Mouse (Mus musculus) liver, embryonic 11.5 days (tissue): ENCODE results near the gene Doc2a. TPM values are rescaled to one million over a fixed set of nuclear protein-coding genes. Genes with fewer than 3 reads are reported as not detected.

Source experiments
- ATAC-seq: fragments of 200-750 bp; cut with Nextera tagmentation; replicated peaks from 2 replicates; pipeline ENCODE4 v1.8.0; 2017; ENCODE audit warnings: moderate number of reproducible peaks, mild to moderate bottlenecking, moderate TSS enrichment, moderate library complexity; ENCODE audit not compliant: low FRiP score
- DNase-seq: peaks from one replicate; pipeline ENCODE4 v3.0.0-alpha.2; 2017; ENCODE audit warnings: low spot score
- H3K27ac ChIP-seq: fragments of 300-500 bp; sonication (generic); 2 replicates; pipeline ENCODE4 v1.5.1; 2014; ENCODE audit warnings: mild to moderate bottlenecking, low read depth, low read length, control low read depth
- H3K27me3 ChIP-seq: fragments of 300-500 bp; sonication (generic); replicated peaks from 2 replicates; pipeline ENCODE4 v1.6.1; 2014; ENCODE audit warnings: low read length, mixed read lengths; ENCODE audit not compliant: control insufficient read depth, insufficient read depth
- H3K36me3 ChIP-seq: fragments of 300-500 bp; sonication (generic); 2 replicates; pipeline ENCODE4 v1.6.1; 2014; ENCODE audit warnings: mild to moderate bottlenecking, low read length, moderate library complexity, mixed read lengths; ENCODE audit not compliant: control insufficient read depth, insufficient read depth
- H3K4me1 ChIP-seq: fragments of 300-500 bp; sonication (generic); replicated peaks from 2 replicates; pipeline ENCODE4 v1.6.1; 2014; ENCODE audit warnings: low read length, mixed read lengths; ENCODE audit not compliant: control insufficient read depth, insufficient read depth
- H3K4me2 ChIP-seq: fragments of 300-500 bp; sonication (generic); 2 replicates; pipeline ENCODE4 v1.6.1; 2014; ENCODE audit warnings: mild to moderate bottlenecking, control low read depth, moderate library complexity
- H3K4me3 ChIP-seq: fragments of 300-500 bp; sonication (generic); 2 replicates; pipeline ENCODE4 v1.5.1; 2014; ENCODE audit warnings: low read depth, low read length, control low read depth
- H3K9ac ChIP-seq: fragments of 300-500 bp; sonication (generic); 2 replicates; pipeline ENCODE4 v1.6.1; 2014; ENCODE audit warnings: low read depth, low read length, control low read depth
- H3K9me3 ChIP-seq: fragments of 300-500 bp; sonication (generic); 2 replicates; pipeline ENCODE4 v1.6.1; 2016; ENCODE audit warnings: low read length, inconsistent platforms, mixed read lengths; ENCODE audit not compliant: control insufficient read depth
- WGBS: fragments of 180-500 bp; shearing (Covaris S2); extraction: QIAGEN DNeasy Blood & Tissue Kit; methylation state at CpG from one replicate; pipeline ENCODE4 v1.1.7; 2014; 5-methylcytosine and 5-hydroxymethylcytosine counted together
- polyA plus RNA-seq: library from polyadenylated mRNA; unstranded; fragments of >200 nt; fragmentation: Nextera tagmentation; extraction: Ambion mirVana; gene quantifications from 2 replicates; pipeline ENCODE4 v1.2.1, GENCODE M21; 2014

Doc2a gene
- polyA plus RNA-seq, 1 experiment from 2014 or later = 0.52 TPM

DNA sequence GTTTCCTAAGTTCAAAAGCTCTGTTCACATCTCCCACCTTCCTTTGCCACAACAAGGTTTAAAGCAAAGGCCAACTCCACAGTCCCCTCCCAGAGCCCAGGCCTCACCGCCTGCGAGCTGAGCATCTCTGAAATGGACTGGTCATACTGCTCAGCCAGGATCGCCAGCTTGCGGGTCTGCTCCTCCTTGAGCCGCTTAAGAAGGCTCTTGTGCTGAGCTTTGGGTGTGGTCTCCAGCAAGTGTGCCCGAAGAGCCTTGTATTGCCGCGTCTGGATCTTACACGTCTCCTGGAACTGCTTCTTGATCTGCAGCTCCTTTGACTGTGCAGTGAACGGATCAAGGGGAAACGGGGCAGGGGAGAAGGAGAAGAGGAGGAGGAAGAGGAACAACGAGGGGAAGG lies 20.8 kb downstream of the Doc2a start:
- H3K27me3 ChIP-seq = no peaks in the 10 kb centered on the region
- H3K27ac ChIP-seq = no peak overlapping the region
- no peaks in the 10 kb centered on the region for H3K9me3 ChIP-seq
- ATAC-seq (no peak), DNase-seq (no peak)
- no peak overlapping the region for H3K4me3 ChIP-seq
- H3K4me1 ChIP-seq = peaks cover 14% of the 10 kb centered on the region
- H3K9ac ChIP-seq = no peak overlapping the region
- 89% methylated on average over 12 of the region's 12 CpGs for WGBS
- no peak overlapping the region for H3K4me2 ChIP-seq
- peaks cover 56% of the 10 kb centered on the region for H3K36me3 ChIP-seq

DNA sequence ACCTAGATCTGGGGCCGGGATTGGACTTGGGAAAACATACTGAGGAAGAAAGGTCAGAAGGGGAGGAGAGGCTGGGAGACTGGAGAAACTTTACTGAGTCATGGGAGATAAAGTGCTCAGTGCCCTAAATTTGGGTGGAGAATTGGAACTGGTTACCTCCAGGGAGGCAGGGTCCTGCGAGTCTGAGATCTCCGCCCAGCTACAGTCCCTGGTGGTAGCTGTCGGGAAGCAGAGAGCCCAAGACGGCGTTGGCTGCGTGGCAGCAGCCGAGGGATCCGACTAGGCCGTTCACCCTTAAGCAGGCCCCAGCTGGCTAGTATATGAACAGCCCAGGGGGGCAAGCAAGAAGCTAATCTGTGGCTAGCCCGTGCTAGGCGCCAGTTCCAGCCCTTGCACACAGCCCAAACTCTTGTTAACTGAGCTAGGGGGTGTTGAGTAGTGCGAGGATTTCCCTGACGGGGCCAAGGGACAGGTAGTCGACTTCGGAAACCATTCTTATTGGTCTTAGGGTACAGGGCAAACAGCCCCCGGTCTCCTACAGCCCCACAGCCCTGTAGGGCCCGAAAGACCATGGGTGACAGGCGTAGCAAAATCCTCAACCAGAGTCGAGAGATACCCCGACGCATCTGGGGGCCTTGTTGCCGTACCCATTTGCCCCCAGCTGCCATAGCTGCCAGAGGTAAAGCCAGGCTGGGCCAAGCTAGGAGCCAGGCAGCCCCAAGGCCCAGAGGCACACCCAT lies 22.7 kb downstream of the Doc2a start:
- Histone ChIP-seq H3K27me3 (no peaks in the 10 kb centered on the region), H3K4me1 (no peaks in the 10 kb centered on the region), H3K9me3 (no peaks in the 10 kb centered on the region), H3K4me2 (no peak overlapping the region), H3K36me3 (peaks cover 66% of the 10 kb centered on the region), H3K4me3 (no peak overlapping the region), H3K27ac (no peak overlapping the region), H3K9ac (no peak overlapping the region)
- ATAC-seq = no peak
- WGBS = 90% methylated on average over 23 of the region's 23 CpGs
- DNase-seq = no peak

DNA sequence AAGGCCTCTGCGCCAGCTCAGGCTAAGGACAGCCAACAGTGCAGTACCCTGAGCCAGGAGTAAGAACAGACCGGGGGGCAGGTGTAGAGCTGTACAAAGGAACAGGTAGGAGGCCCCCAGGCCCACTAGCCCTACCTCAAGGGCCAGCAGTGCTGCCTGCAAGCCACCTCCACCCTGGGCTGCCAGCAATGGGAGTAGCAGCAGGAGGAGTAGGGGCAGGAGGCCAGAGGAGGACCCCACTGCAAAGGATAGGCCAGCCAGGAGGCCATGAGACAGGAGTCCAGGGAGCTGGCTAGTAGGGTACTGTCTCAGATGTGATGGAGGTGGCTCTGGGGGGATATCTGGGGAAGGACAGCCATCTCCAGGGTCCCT lies 23.3 kb downstream of the Doc2a start:
- H3K36me3 ChIP-seq = peaks cover 69% of the 10 kb centered on the region

DNA sequence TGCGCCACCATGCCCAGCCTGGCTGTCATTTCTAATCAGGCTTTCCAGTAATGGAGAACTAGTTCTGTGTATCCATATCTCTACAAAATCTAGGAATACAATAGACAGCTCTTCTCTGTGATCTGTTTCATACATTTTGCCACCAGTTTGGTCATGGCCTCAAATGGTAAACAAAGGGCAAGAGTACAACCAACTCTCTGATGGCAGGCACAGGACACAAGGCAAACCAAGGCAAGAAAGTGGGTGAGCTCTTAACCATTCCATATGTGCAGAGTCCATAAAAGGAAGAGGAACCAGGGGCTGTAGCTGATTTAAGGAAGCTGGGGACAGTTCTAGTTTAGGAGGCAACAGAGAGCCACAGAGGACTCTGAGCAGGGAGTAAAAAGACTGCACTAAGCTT lies 30.0 kb downstream of the Doc2a start:
- Histone ChIP-seq H3K9me3 (no peaks in the 10 kb centered on the region), H3K27me3 (no peaks in the 10 kb centered on the region), H3K4me1 (peaks cover 13% of the 10 kb centered on the region), H3K27ac (no peak overlapping the region; the same call in 1 of the 2 replicates), H3K9ac (no peak overlapping the region), H3K4me3 (no peak overlapping the region), H3K36me3 (peaks cover 66% of the 10 kb centered on the region), H3K4me2 (no peak overlapping the region)
- ATAC-seq (no peak), DNase-seq (no peak)
- 100% methylated on average over 1 of the region's 1 CpGs for WGBS

More for the DNA sequence above, 23.3 kb downstream of the Doc2a start:
- Histone ChIP-seq H3K4me1 (no peaks in the 10 kb centered on the region), H3K27me3 (no peaks in the 10 kb centered on the region), H3K9me3 (no peaks in the 10 kb centered on the region), H3K9ac (no peak overlapping the region), H3K27ac (no peak overlapping the region), H3K4me2 (no peak overlapping the region), H3K4me3 (no peak overlapping the region)
- ATAC-seq = no peak
- no peak for DNase-seq
- 88% methylated on average over 2 of the region's 2 CpGs for WGBS

DNA sequence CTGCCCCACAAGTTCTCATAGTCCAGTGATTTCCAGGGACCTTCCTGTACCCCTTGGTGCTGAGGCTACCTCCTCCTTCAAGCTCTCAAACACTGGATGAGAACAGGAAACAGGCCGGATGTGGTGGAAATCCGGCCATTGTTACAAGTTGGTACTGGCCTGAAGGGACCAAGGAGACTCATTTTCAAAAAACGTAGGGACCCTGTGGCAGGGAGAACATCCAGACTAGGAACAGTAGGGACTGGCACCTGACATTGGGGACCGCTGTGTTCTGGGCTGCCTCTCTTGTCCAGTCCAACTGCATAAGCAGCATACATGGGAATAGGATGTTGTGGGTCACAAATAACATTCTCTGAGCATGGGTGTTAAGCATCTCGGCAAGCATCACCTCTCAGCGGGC lies 33.8 kb downstream of the Doc2a start:
- WGBS = 58% methylated on average over 6 of the region's 6 CpGs
- no peak for DNase-seq
- Histone ChIP-seq H3K27ac (peak overlapping the region; percentile 28; the same call in 1 of the 2 replicates), H3K36me3 (peaks cover 33% of the 10 kb centered on the region), H3K4me2 (peak overlapping the region; percentile 100), H3K4me1 (peaks cover 29% of the 10 kb centered on the region), H3K9me3 (no peaks in the 10 kb centered on the region), H3K4me3 (no peak overlapping the region; the same call in 1 of the 2 replicates), H3K9ac (0 out of 2 replicates have a peak overlapping the region, but pooled peaks have one; percentile 16), H3K27me3 (no peaks in the 10 kb centered on the region)
- no peak for ATAC-seq

DNA sequence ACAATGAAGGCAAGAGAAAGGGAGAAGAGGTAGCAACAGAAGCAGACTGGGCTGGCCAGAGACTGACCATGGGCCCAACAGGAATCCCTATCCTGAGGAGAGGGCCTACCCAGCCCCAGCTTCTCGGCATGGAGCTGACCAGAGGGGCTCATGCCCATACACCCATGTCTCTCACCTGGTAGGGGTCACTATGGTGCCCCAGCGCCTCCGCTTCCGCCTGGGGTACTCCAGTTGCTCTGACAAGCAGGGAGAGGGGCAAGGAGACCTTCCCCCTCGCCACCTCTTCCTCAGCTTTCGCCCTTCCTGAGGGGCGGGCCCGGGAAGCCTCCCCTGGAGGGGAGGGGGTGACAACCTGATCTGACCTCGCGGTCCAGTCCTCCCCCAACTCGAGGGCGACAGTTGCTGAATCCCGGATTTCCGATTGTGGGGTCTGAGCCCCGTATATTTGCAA lies 36.5 kb downstream of the Doc2a start:
- H3K4me3 ChIP-seq = peak overlapping the region; percentile 88
- under 1% methylated on average over 15 of the region's 15 CpGs for WGBS
- H3K36me3 ChIP-seq = peaks cover 16% of the 10 kb centered on the region
- ATAC-seq = 0 out of 2 replicates have a peak, but pooled peaks have one; percentile 3
- peak overlapping the region; percentile 87 for H3K9ac ChIP-seq
- H3K4me1 ChIP-seq = peaks cover 29% of the 10 kb centered on the region
- H3K4me2 ChIP-seq = peak overlapping the region; percentile 100
- no peaks in the 10 kb centered on the region for H3K9me3 ChIP-seq
- H3K27ac ChIP-seq = peak overlapping the region; percentile 92
- no peak for DNase-seq
- H3K27me3 ChIP-seq = no peaks in the 10 kb centered on the region

DNA sequence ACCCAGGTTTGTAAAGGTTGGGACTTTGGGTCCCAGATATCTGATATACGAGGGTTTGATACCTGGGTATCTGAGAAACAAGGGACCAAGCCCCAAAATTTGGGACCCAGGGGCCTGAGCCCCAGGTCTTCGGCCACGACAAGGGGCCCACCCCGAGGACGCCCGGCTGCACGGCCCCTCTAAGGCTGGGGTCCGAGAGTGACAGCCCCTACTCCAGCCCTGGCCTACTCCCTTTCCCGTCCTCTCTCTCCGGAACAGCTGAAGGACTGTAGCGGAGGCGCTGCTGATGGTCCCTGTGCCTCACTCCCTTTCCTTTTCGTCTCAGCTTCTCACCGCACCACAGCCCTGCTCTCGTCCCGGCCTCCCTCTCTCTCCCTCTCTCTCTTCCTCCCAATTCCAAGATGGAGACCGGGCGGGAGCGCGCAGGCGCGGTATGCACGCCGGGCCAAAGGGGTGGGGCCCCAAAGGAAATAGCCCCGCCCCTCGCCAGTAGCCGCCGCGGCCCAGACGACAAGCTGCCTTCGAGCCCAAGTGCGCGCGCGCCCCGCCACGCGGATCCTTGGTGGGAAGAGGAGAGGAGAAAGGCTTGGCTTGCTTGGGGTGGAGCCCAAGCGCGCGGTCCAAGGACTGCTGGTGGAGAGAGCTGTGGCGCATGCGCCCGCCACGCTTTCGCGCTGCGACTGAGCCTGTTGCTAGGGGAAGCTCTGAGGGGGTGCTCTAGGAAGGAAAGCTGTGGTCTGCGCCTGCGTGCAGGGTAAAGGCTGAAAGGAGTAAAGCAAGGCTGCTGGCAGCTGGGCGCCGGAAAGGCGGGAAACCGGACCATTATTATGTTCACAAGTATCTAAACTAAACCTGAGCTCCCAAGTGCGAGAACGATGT lies 37.3 kb downstream of the Doc2a start, which contains the start of gene Taok2:
TSS of gene Taok2 (minus strand) at position 418 of the 879 bp plus-strand sequence.
- under 1% methylated on average over 56 of the region's 56 CpGs for WGBS
- DNase-seq = peak; percentile 99
- Histone ChIP-seq H3K9me3 (no peaks in the 10 kb centered on the region), H3K27ac (peak within 1 kb of the TSS; percentile 92), H3K4me1 (peaks cover 29% of the 10 kb centered on the region), H3K4me2 (peak within 1 kb of the TSS; percentile 100), H3K27me3 (no peaks in the 10 kb centered on the region), H3K4me3 (peak within 1 kb of the TSS; percentile 88), H3K9ac (peak within 1 kb of the TSS; percentile 87), H3K36me3 (peaks cover 9% of the 10 kb centered on the region)
- ATAC-seq = peak; percentile 97

DNA sequence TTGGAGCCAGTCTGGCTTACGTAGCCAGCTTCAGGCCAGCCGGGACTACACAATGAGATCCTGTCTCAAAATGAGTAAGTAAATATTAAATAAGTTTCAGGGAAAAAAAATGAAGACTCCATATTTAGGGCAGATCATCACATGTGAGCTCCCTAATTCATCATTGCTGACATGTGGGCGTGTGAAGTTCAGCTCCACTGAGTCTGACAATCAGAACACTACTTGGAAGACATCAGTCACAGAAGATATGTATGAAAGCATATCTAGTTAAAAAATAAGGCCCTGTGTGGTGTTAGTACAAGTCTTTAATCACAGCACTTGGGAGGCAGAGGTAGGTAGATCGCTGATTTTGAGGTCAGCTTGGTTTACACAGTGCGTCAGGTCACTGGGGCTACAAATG lies 40.1 kb downstream of the Doc2a start:
- Histone ChIP-seq H3K27me3 (no peaks in the 10 kb centered on the region), H3K9me3 (no peaks in the 10 kb centered on the region), H3K36me3 (no peaks in the 10 kb centered on the region), H3K4me1 (peaks cover 16% of the 10 kb centered on the region), H3K4me3 (no peak overlapping the region), H3K27ac (no peak overlapping the region), H3K9ac (no peak overlapping the region), H3K4me2 (no peak overlapping the region)
- WGBS = 84% methylated on average over 5 of the region's 5 CpGs
- DNase-seq (no peak), ATAC-seq (no peak)
